In genomic region chr4:142605098-142605497, GRCm38 (mm10) we compare ENCODE assay signal across 24 mouse cellular contexts.
"Had no signal": no experiment of that assay in that cellular context is flagged by ENCODE, and none has a peak within 500 bp of the region (broad histone marks: within the 10 kb centered on the region; RNA-seq: fewer than 3 reads in every experiment).

No protein-coding gene starts in this region.

- H3K27ac ChIP-seq: gastrocnemius, adult 2 months; heart, embryonic 10.5 days; hindbrain, embryonic 10.5 days; hindbrain, embryonic 12.5 days; hindbrain, embryonic 14.5 days; intestine, embryonic 15.5 days; layer of hippocampus, adult 2 months; left cerebral cortex, adult 2 months; limb, embryonic 10.5 days; limb, embryonic 12.5 days had no signal

- DNase-seq: gastrocnemius, adult 2 months; gastrocnemius, postnatal 10 days; gastrocnemius, postnatal 25 days; heart, adult 18-20 months; heart, postnatal 10 days; heart, postnatal 4 days; kidney, adult 18-20 months; kidney, adult 8-10 months; kidney, postnatal 10 days; kidney, postnatal 25 days; kidney, postnatal 4 days had no signal

- ATAC-seq: hindbrain, embryonic 16.5 days; inflammation-experienced regulatory T-cells, adult 6 months; intestine, embryonic 15.5 days; intestine, postnatal 0 days had no signal

- H3K27me3 ChIP-seq: hindbrain, embryonic 12.5 days; intestine, embryonic 15.5 days; limb, embryonic 12.5 days had no signal

- H3K9ac ChIP-seq: heart, embryonic 12.5 days; hindbrain, embryonic 12.5 days; hindbrain, embryonic 14.5 days; intestine, embryonic 15.5 days; limb, embryonic 12.5 days had no signal

- H3K4me2 ChIP-seq: heart, embryonic 12.5 days; hindbrain, embryonic 12.5 days; hindbrain, embryonic 14.5 days; intestine, embryonic 15.5 days; limb, embryonic 12.5 days had no signal

- H3K4me1 ChIP-seq: heart, embryonic 10.5 days; heart, embryonic 12.5 days; hindbrain, embryonic 10.5 days; hindbrain, embryonic 12.5 days; intestine, embryonic 15.5 days; limb, embryonic 12.5 days had no signal

- H3K9me3 ChIP-seq: heart, embryonic 10.5 days; hindbrain, embryonic 10.5 days; hindbrain, embryonic 12.5 days; intestine, embryonic 15.5 days; limb, embryonic 10.5 days had no signal

- H3K4me3 ChIP-seq: gastrocnemius, adult 2 months; heart, embryonic 10.5 days; heart, embryonic 12.5 days; hindbrain, embryonic 10.5 days; hindbrain, embryonic 12.5 days; intestine, embryonic 15.5 days; layer of hippocampus, adult 2 months; left cerebral cortex, adult 2 months; limb, embryonic 10.5 days; limb, embryonic 12.5 days had no signal

- H3K36me3 ChIP-seq: heart, embryonic 10.5 days; heart, embryonic 12.5 days; hindbrain, embryonic 10.5 days; hindbrain, embryonic 12.5 days; intestine, embryonic 15.5 days; limb, embryonic 10.5 days; limb, embryonic 12.5 days had no signal
